Mouse (Mus musculus): ENCODE results near the gene Grin2b.

- TF ChIP-seq CTCF (IDR thresholded peaks at IDR 0.05; ENCODE audit: low read depth) = no peak
- no peak for TF ChIP-seq EP300 (IDR thresholded peaks at IDR 0.05; ENCODE audit: low read depth)
Observed at GRCm38 (mm10) chr6:136013556-136014380, 159.5 kb downstream of the Grin2b start.

Data from liver, postnatal 0 days (tissue).